Mouse (Mus musculus) frontal cortex, postnatal 25 days (tissue): ENCODE results near the gene Miip.
"Not testable (repeated sequence)": the region's sequence is repeated elsewhere in the genome, so short reads cannot be mapped to it uniquely, and the experiment has no call there.

Source experiments
- DNase-seq, 2 experiments: peaks; one replicate each; pipeline ENCODE4 v3.0.0; 2022; ENCODE audit warnings: low spot score in 2 of 2

Gene Miip

DNA sequence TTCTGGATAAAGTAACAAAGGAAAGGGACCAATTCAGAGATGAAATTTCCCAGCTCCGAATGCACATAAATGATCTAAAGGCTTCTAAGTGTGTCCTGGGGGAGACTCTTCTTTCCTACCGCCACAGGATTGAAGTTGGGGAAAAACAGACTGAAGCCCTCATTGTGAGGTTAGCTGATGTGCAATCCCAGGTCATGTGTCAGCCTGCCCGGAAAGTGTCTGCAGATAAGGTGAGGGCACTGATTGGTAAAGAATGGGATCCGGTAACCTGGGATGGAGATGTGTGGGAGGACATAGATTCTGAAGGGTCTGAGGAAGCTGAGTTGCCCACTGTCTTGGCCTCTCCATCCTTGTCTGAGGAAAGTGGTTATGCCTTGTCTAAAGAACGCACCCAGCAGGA lies 622 bp upstream of the Miip start:
- DNase-seq: no peak

- DNase-seq: no peak
These were observed 810 bp downstream of the Miip start for GRCm38 (mm10) chr4:147867563-147868449.

DNA sequence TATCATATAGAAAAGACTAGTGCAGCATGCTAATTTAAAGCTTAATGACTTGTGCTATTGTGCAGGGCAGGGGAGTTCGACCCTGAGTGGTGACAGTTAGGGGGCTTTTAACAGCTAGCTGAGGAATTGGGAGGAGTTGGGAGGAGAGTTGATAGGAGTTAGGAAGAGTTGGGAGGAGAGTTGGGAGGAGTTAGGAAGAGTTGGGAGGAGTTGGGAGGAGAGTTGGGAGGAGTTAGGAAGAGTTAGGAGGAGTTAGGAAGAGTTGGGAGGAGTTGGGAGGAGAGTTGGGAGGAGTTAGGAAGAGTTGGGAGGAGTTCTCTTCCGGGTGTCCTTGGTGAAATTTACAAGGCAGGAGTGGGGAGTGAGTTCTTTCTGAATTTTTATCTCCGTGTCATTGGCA lies 1.8 kb downstream of the Miip start:
- not testable (repeated sequence) for DNase-seq

DNA sequence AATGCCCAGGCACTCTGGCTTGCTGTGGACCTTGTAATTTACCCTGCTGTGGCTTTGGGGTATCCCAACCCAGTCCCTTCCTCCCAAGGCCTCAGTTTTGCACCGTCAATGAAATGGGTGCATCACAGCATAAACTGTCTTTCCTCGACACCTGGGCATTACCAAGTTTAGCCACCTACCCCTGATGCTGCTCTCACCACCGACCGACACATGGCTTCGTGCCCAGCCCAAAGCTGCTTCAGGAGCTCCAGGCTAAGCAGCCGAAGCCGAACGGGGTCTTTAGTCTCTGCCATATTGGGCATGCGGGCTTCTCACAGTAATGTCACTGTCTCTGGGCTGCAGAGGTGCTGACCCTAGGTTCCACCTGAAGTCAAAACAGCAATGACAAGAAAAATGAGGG lies 2.6 kb downstream of the Miip start:
- DNase-seq: no peak

- no peak for DNase-seq
These were observed 3.0 kb downstream of the Miip start for GRCm38 (mm10) chr4:147865651-147866050.

DNA sequence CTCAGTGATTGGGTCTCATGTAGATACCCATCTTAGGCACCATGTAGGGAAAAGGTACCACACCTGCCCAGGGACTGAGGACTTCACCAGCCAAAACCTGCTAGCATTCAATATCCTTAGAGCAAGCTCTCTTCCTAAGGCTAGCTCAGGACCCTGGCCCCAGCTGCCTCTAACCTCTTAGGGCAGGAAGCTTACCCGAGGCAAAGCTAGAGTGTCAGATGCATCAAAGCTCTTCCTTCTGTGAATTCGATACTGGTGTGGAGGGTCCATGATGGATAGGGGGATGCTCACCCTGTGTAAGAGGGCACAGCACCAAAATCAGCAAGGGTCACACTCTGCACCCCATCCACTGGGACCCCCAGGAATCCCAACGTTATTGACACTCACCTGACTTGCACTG lies 6.6 kb downstream of the Miip start:
- no peak for DNase-seq

GRCm38 (mm10) chr4:147850776-147851175 lies 17.8 kb downstream of the Miip start:
- DNase-seq: no peak

- no peak for DNase-seq
These were observed 20.0 kb downstream of the Miip start for GRCm38 (mm10) chr4:147848584-147848991.

DNA sequence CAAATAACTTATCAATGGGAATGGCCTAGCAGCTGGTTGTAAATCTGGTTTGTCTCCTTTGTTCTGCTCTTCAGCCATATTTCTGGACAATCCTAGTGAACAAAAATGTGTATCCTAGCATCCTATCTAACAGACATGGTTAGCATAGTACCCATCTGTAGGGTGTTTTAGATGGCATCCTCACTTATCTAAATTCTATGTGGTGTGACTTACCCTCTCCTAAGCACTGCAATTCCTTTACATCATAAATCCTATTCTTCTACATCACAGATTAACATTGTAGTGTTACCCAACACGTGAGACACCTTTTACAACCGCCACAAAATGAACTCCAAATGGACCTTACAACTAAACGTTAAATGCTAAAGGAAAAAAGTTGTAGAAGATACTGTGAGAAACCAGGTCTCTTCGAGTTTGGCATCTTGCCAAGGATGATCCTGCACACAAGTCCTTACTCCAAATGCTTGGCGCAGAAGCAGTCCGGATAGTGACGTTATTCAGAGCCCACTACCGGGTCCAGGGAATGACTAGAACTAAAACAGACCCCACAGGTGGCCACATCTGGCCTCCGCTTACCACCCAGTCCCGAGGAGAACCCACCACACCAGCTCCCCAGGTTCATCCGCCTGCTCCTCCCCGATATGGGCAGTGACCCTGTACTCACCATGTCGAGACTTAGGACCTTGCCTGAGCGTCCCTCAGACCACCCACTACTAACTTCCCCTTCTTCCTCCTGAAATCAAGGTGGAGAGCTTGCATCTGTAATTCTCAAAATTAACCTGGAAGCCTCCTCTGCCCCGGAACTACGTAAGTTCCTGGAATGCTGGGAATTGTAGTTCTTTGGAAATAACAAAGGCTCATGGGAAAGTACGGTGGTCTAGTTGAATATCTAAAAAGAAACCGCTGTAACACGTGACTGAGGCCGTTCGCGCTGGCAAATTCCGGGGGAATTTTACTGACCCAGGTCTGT lies 20.7 kb downstream of the Miip start, which contains the start of gene Zfp933:
Gene Zfp933, minus strand, starts transcription at position 753 of the 970 bp plus-strand sequence.
- peak; percentile 47 to 65 for DNase-seq

GRCm38 (mm10) chr4:147842871-147843270 lies 25.7 kb downstream of the Miip start:
- no peak for DNase-seq

GRCm38 (mm10) chr4:147839282-147839681 lies 29.3 kb downstream of the Miip start:
- not testable (repeated sequence) for DNase-seq

DNA sequence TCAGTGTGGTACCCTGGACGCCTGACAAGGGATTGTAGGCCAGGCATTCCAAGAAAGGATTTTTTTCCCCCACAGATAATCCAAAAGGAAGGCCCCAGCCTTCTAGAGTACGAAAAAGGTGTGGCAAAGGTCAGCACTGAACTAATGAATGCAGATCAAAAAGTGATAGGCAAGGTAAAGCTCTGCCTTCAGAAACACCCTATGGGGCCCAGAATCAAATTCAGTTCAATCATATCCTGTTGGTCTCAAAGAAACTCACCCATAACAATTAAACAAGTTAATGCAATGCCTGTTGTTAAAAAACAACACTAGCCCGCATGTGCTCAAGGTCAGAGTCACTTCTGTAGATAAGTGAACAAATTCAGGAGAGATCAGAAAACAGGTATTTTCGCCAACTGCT lies 44.2 kb downstream of the Miip start:
- no peak for DNase-seq

- not testable (repeated sequence) for DNase-seq
These were observed 47.2 kb downstream of the Miip start for GRCm38 (mm10) chr4:147821414-147821813.

DNA sequence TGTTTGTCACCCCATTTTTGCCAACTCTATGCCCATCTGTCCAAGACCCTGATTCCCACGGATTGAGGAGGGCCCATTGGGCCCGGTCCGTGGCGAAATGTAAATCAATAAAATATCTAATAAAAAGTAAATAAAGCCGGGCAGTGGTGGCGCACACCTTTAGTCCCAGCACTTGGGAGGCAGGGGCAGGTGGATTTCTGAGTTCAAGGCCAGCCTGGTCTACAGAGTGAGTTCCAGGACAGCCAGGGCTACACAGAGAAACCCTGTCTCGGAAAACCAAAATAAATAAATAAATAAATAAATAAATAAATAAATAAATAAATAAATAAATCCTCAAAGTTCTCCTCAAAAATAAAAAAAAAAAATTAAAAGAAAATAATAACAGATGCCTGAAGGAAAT lies 49.0 kb downstream of the Miip start:
- not testable (repeated sequence) for DNase-seq

DNA sequence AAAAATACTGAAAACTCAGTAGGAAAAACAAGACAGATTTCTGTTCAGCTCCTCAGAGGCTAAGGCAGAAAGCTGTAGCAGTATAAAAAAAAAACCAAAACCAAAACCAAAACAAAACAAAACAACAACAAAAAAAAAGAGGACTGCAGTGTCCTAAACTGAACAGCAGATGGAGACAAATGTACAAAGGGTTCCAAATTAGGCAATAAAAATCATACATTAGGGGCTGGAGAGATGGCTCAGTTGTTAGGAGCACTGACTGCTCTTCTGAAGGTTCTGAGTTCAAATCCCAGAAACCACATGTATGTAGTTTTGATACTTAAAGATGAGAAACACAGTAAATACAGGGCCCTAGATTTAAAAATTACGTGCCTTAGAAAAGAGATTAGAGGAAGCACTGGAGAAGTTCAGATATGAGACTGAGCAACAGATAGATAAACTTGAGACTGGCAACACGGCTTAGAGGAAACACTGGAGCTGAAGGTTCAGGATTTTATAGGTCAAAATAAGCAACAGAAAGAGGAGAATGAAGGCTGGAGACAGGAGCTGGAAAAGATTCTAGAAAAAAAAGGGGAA lies 53.9 kb downstream of the Miip start:
- DNase-seq: no peak

GRCm38 (mm10) chr4:147813249-147813765 lies 55.3 kb downstream of the Miip start:
- no peak for DNase-seq
